Mouse (Mus musculus): ENCODE results near the gene Wwox. TPM values are rescaled to one million over a fixed set of nuclear protein-coding genes. Genes with fewer than 3 reads are reported as not detected.

Gene Wwox
- total and polyA plus RNA-seq, 3 experiments: 7.8 to 11.5 (median 9.1) TPM

DNA sequence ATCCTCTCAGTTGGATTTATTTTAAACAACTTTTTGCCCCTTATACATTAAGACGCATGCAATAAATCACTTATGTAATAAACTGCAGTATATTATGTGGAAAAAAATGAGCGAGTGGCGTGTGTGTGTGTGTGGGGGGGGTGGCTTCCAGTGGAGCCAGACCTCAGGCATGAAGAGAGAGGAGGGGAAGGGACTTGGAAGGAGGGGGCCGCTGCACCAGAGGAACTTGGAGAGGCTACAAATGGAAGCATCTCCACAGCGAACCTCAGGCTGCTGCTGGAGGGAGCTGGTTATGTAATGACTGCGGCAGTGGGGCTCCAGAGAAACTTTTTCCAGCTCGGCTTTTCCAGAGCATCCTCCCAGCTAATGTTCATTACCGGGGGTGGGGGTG lies 719.3 kb downstream of the Wwox start:
- dilution Hi-C loops (cut with MboI; ENCODE audit: extremely low pct_ligation_motif_present, extremely low pct_unique_long_range_greater_than_20kb, low sequenced_read_pairs): no loop called here
- no peak for DNase-seq (ENCODE audit: extremely low read depth)
- in situ Hi-C loops (cut with MboI; ENCODE audit: low pct_ligation_motif_present, low pct_unique_long_range_greater_than_20kb, low sequenced_read_pairs): no loop called here
- no peaks in the 10 kb centered on the region for H3K79me2 ChIP-seq (replicated peaks; ENCODE audit: control insufficient read depth, extremely low read depth, insufficient read depth, poor library complexity, severe bottlenecking)
- TF ChIP-seq MAX (IDR thresholded peaks at IDR 0.05; ENCODE audit: low read length) (no peak), GABPA (IDR thresholded peaks at IDR 0.05; ENCODE audit: insufficient replicate concordance, low read depth, low read length) (no peak), NELFE (IDR thresholded peaks at IDR 0.05; ENCODE audit: low read depth, low read length) (no peak)
- no peak overlapping the region for H3K4me3 ChIP-seq (replicated peaks in 1 of 3; ENCODE audit: low read depth in 2 of 3, low read length in 2 of 3, poor library complexity in 1 of 3)
- H3K9me3 ChIP-seq (replicated peaks; ENCODE audit: low read length): peaks cover 6% of the 10 kb centered on the region
- H3K36me3 ChIP-seq (replicated peaks in 1 of 2; ENCODE audit: control insufficient read depth in 1 of 2, insufficient read depth in 1 of 2, low read length in 1 of 2): no peaks in the 10 kb centered on the region
- no peak overlapping the region for H3K9ac ChIP-seq (ENCODE audit: insufficient read depth, low read depth)
- no peak overlapping the region for H3K27ac ChIP-seq (ENCODE audit: insufficient read depth, low read depth)
- no peak overlapping the region for H3K4me2 ChIP-seq (ENCODE audit: insufficient read depth, low read depth, poor library complexity, severe bottlenecking)
- no peaks in the 10 kb centered on the region for H3K4me1 ChIP-seq (ENCODE audit: control insufficient read depth in 1 of 2, insufficient read depth in 2 of 2)
- H3K27me3 ChIP-seq (replicated peaks): peaks cover 73% of the 10 kb centered on the region

DNA sequence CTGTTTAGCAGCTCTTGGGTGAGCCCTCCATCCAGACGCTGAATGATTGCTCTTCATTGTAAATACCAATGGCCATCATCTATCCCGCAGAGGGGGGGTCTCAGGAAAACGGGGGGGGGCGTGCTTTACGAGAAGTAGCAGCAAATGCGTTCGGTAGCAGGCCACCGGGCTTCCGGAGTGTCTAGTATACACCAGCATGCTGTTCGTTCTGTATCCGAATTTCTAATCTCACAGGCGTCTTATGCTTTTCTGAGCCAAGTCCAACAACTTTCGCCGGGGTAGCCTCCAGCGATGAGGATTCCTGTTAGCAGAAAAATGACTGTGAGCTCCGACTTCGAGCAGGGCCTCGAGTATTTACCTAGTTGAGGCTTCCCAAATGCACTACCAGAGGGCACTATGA lies 719.8 kb downstream of the Wwox start:
- Histone ChIP-seq H3K4me2 (ENCODE audit: insufficient read depth, low read depth, poor library complexity, severe bottlenecking) (no peak overlapping the region), H3K27ac (ENCODE audit: insufficient read depth, low read depth) (no peak overlapping the region), H3K9ac (ENCODE audit: insufficient read depth, low read depth) (no peak overlapping the region), H3K79me2 (replicated peaks; ENCODE audit: control insufficient read depth, extremely low read depth, insufficient read depth, poor library complexity, severe bottlenecking) (no peaks in the 10 kb centered on the region), H3K4me3 (replicated peaks in 1 of 3; ENCODE audit: low read depth in 2 of 3, low read length in 2 of 3, poor library complexity in 1 of 3) (no peak overlapping the region), H3K27me3 (replicated peaks) (peaks cover 73% of the 10 kb centered on the region), H3K9me3 (replicated peaks; ENCODE audit: low read length) (peaks cover 6% of the 10 kb centered on the region), H3K36me3 (replicated peaks in 1 of 2; ENCODE audit: control insufficient read depth in 1 of 2, insufficient read depth in 1 of 2, low read length in 1 of 2) (no peaks in the 10 kb centered on the region), H3K4me1 (ENCODE audit: control insufficient read depth in 1 of 2, insufficient read depth in 2 of 2) (no peaks in the 10 kb centered on the region)
- no peak for DNase-seq (ENCODE audit: extremely low read depth)
- in situ Hi-C loops (cut with MboI; ENCODE audit: low pct_ligation_motif_present, low pct_unique_long_range_greater_than_20kb, low sequenced_read_pairs): no loop called here
- dilution Hi-C loops (cut with MboI; ENCODE audit: extremely low pct_ligation_motif_present, extremely low pct_unique_long_range_greater_than_20kb, low sequenced_read_pairs): no loop called here
- TF ChIP-seq ZC3H11A (IDR thresholded peaks at IDR 0.05; ENCODE audit: low read depth, low read length) (no peak), ZKSCAN1 (IDR thresholded peaks at IDR 0.05; ENCODE audit: borderline replicate concordance, low read depth, low read length) (no peak)

- Histone ChIP-seq H3K4me2 (ENCODE audit: insufficient read depth, low read depth, poor library complexity, severe bottlenecking) (no peak overlapping the region), H3K9ac (ENCODE audit: insufficient read depth, low read depth) (no peak overlapping the region), H3K79me2 (replicated peaks; ENCODE audit: control insufficient read depth, extremely low read depth, insufficient read depth, poor library complexity, severe bottlenecking) (no peaks in the 10 kb centered on the region), H3K27me3 (replicated peaks) (peaks cover 76% of the 10 kb centered on the region), H3K9me3 (replicated peaks; ENCODE audit: low read length) (peaks cover 6% of the 10 kb centered on the region), H3K4me1 (ENCODE audit: control insufficient read depth in 1 of 2, insufficient read depth in 2 of 2) (no peaks in the 10 kb centered on the region), H3K36me3 (replicated peaks in 1 of 2; ENCODE audit: control insufficient read depth in 1 of 2, insufficient read depth in 1 of 2, low read length in 1 of 2) (no peaks in the 10 kb centered on the region), H3K4me3 (replicated peaks in 1 of 3; ENCODE audit: low read depth in 2 of 3, low read length in 2 of 3, poor library complexity in 1 of 3) (no peak overlapping the region), H3K27ac (ENCODE audit: insufficient read depth, low read depth) (no peak overlapping the region)
- TF ChIP-seq ELF1 (IDR thresholded peaks at IDR 0.05; ENCODE audit: low read depth, low read length) (no peak), NRF1 (IDR thresholded peaks at IDR 0.05; ENCODE audit: low read depth, low read length) (no peak), SMC3 (IDR thresholded peaks at IDR 0.05; ENCODE audit: low read depth, low read length) (no peak), PAX5 (IDR thresholded peaks at IDR 0.05; ENCODE audit: low read length) (no peak), USF2 (conservative IDR thresholded peaks at IDR 0.05; ENCODE audit: low read depth, low read length) (no peak), E2F4 (IDR thresholded peaks at IDR 0.05; ENCODE audit: insufficient replicate concordance, low read depth, low read length) (no peak), ZNF384 (IDR thresholded peaks at IDR 0.05; ENCODE audit: low read depth, low read length) (no peak), HCFC1 (IDR thresholded peaks at IDR 0.05; ENCODE audit: low read depth, low read length) (no peak), ETS1 (conservative IDR thresholded peaks at IDR 0.05; ENCODE audit: low read depth, low read length) (no peak), POLR2AphosphoS2 (IDR thresholded peaks at IDR 0.05; ENCODE audit: low read depth, low read length) (no peak), SIN3A (IDR thresholded peaks at IDR 0.05; ENCODE audit: low read length) (no peak), JUND (conservative IDR thresholded peaks at IDR 0.05; ENCODE audit: low read depth, low read length) (no peak), MYC (IDR thresholded peaks at IDR 0.05; ENCODE audit: low read depth, low read length) (no peak), CHD2 (IDR thresholded peaks at IDR 0.05; ENCODE audit: low read length) (no peak), TBP (conservative IDR thresholded peaks at IDR 0.05; ENCODE audit: low read depth, low read length) (no peak), ZKSCAN1 (IDR thresholded peaks at IDR 0.05; ENCODE audit: borderline replicate concordance, low read depth, low read length) (no peak)
- in situ Hi-C loops (cut with MboI; ENCODE audit: low pct_ligation_motif_present, low pct_unique_long_range_greater_than_20kb, low sequenced_read_pairs) (no loop called here), dilution Hi-C loops (cut with MboI; ENCODE audit: extremely low pct_ligation_motif_present, extremely low pct_unique_long_range_greater_than_20kb, low sequenced_read_pairs) (no loop called here)
- no peak for DNase-seq (ENCODE audit: extremely low read depth)
Measured at GRCm38 (mm10) chr8:115159711-115160374, 720.4 kb downstream of the Wwox start.
